Mouse (Mus musculus) stomach, embryonic 15.5 days (tissue): ENCODE data around the gene Mrps15. TPM values are rescaled to one million over a fixed set of nuclear protein-coding genes. Genes with fewer than 3 reads are reported as not detected.
"Not testable (repeated sequence)": the region's sequence is repeated elsewhere in the genome, so short reads cannot be mapped to it uniquely, and the experiment has no call there.

Experiments
- ATAC-seq: fragments of 200-750 bp; cut with Nextera tagmentation; 2 replicates; pipeline ENCODE4 v1.8.0; 2017; ENCODE audit warnings: low read depth, moderate number of reproducible peaks, moderate TSS enrichment; ENCODE audit not compliant: insufficient read depth, low FRiP score
- H3K27ac ChIP-seq: fragments of 300-500 bp; sonication (generic); 2 replicates; pipeline ENCODE4 v1.5.1; 2015; ENCODE audit warnings: mild to moderate bottlenecking, inconsistent platforms
- H3K27me3 ChIP-seq: fragments of 300-500 bp; sonication (generic); replicated peaks from 2 replicates; pipeline ENCODE4 v1.6.1; 2015; ENCODE audit warnings: inconsistent platforms
- H3K36me3 ChIP-seq: fragments of 300-500 bp; sonication (generic); 2 replicates; pipeline ENCODE4 v1.6.1; 2015; ENCODE audit warnings: inconsistent platforms
- H3K4me1 ChIP-seq: fragments of 300-500 bp; sonication (generic); 2 replicates; pipeline ENCODE4 v1.6.1; 2015; ENCODE audit warnings: inconsistent platforms
- H3K4me2 ChIP-seq: fragments of 300-500 bp; sonication (generic); 2 replicates; pipeline ENCODE4 v1.6.1; 2015; ENCODE audit warnings: mild to moderate bottlenecking, inconsistent platforms
- H3K4me3 ChIP-seq: fragments of 300-500 bp; sonication (generic); replicated peaks from 2 replicates; pipeline ENCODE4 v1.5.1; 2015; ENCODE audit warnings: inconsistent platforms
- H3K9ac ChIP-seq: fragments of 300-500 bp; sonication (generic); 2 replicates; pipeline ENCODE4 v1.6.1; 2015; ENCODE audit warnings: inconsistent platforms
- H3K9me3 ChIP-seq: fragments of 300-500 bp; sonication (generic); 2 replicates; pipeline ENCODE4 v1.6.1; 2016; ENCODE audit warnings: inconsistent platforms
- WGBS: fragments of 180-500 bp; shearing (Covaris S2); methylation state at CpG from one replicate; pipeline ENCODE4 v1.1.7; 2015; 5-methylcytosine and 5-hydroxymethylcytosine counted together
- polyA plus RNA-seq: library from polyadenylated mRNA; unstranded; fragments of >200 nt; fragmentation: Nextera tagmentation; extraction: Ambion mirVana; gene quantifications from 2 replicates; pipeline ENCODE4 v1.2.1, GENCODE M21; 2015

Gene Mrps15
- polyA plus RNA-seq, 1 experiment from 2014 or later: 141 TPM

DNA sequence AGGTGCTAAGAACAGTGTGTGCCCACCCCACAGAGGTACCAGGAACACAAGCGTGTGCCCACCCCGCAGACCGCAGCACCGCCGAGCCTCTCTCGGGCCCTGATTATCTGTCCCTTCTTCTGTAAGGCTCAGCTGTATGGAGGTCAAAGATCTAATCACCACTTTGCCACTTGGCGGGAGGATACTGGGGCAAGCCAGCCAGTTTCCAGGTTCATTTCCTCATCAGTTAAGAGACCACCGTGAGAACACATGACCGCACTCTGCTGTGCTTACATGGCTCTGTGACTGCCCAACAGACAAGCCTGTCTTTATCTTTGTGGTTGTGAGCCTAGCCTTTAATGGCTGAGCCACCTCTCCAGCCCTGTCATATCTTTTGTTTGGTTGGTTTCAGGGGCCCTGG is 36.3 kb downstream of the Mrps15 start:
- 0 out of 2 replicates have a peak, but pooled peaks have one; percentile 12 for ATAC-seq

GRCm38 (mm10) chr4:126084382-126084781 is 37.7 kb downstream of the Mrps15 start:
- no peak overlapping the region for H3K9ac ChIP-seq
- H3K27ac ChIP-seq: no peak overlapping the region
- no peaks in the 10 kb centered on the region for H3K9me3 ChIP-seq
- no peak overlapping the region for H3K4me2 ChIP-seq
- WGBS: 69% methylated on average over 8 of the region's 8 CpGs
- no peaks in the 10 kb centered on the region for H3K36me3 ChIP-seq
- 0 out of 2 replicates have a peak, but pooled peaks cover 3% of the 10 kb centered on the region for H3K4me1 ChIP-seq
- ATAC-seq: no peak
- no peaks in the 10 kb centered on the region for H3K27me3 ChIP-seq
- H3K4me3 ChIP-seq: no peak overlapping the region

More for the DNA sequence above, 36.3 kb downstream of the Mrps15 start:
- Histone ChIP-seq H3K27me3 (no peaks in the 10 kb centered on the region), H3K9me3 (no peaks in the 10 kb centered on the region), H3K9ac (no peak overlapping the region), H3K36me3 (no peaks in the 10 kb centered on the region), H3K4me2 (no peak overlapping the region), H3K27ac (no peak overlapping the region), H3K4me1 (0 out of 2 replicates have a peak, but pooled peaks cover 3% of the 10 kb centered on the region), H3K4me3 (no peak overlapping the region)
- WGBS: 79% methylated on average over 9 of the region's 9 CpGs

DNA sequence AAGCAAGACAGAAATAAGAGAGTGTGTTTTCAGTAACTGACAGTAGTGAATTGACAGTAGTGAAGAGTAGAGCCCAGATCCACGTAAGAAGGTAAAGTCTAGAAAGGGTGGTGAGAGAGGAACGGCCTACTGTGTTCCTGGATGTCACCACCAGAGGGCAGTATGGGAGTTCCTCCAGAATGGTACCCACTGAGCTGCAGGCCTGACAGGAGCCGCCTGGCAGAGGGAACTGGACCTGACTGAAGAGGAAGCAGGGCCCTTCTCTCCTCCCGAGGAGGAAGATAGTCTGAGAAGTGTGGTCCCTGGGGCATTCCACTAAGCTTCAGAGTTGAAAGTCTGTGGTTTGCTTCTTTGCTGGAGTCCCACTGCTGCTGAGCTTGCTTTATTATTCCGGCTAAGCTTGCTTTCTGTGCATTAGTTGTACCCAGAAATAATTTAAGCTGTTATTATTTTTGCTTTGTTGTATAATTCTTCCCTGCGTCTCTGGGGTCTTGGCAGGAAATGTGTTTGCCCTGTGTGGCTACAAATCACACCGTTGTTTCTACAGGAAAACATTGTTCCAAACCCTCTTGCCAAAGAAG is 39.4 kb downstream of the Mrps15 start:
- 0 out of 2 replicates have a peak, but pooled peaks cover 3% of the 10 kb centered on the region for H3K4me1 ChIP-seq
- H3K27me3 ChIP-seq: no peaks in the 10 kb centered on the region
- no peak overlapping the region for H3K4me2 ChIP-seq
- no peaks in the 10 kb centered on the region for H3K36me3 ChIP-seq
- H3K9me3 ChIP-seq: no peaks in the 10 kb centered on the region
- H3K4me3 ChIP-seq: no peak overlapping the region
- H3K27ac ChIP-seq: peak overlapping the region; percentile 44; the same call in 1 of the 2 replicates
- ATAC-seq: peak; percentile 78
- H3K9ac ChIP-seq: no peak overlapping the region
- 29% methylated on average over 7 of the region's 7 CpGs for WGBS

GRCm38 (mm10) chr4:126090101-126090847 is 43.5 kb downstream of the Mrps15 start:
- no peaks in the 10 kb centered on the region for H3K27me3 ChIP-seq
- H3K4me2 ChIP-seq: no peak overlapping the region
- ATAC-seq: peak; percentile 54
- H3K9me3 ChIP-seq: no peaks in the 10 kb centered on the region
- H3K9ac ChIP-seq: no peak overlapping the region
- no peak overlapping the region for H3K4me3 ChIP-seq
- 64% methylated on average over 7 of the region's 7 CpGs for WGBS
- H3K4me1 ChIP-seq: 0 out of 2 replicates have a peak, but pooled peaks cover 3% of the 10 kb centered on the region
- H3K36me3 ChIP-seq: no peaks in the 10 kb centered on the region
- H3K27ac ChIP-seq: 0 out of 2 replicates have a peak overlapping the region, but pooled peaks have one; percentile 19

GRCm38 (mm10) chr4:126090848-126091124 is 44.1 kb downstream of the Mrps15 start:
- Histone ChIP-seq H3K27ac (no peak overlapping the region), H3K4me1 (0 out of 2 replicates have a peak, but pooled peaks cover 3% of the 10 kb centered on the region), H3K9me3 (no peaks in the 10 kb centered on the region), H3K4me3 (no peak overlapping the region), H3K9ac (no peak overlapping the region), H3K36me3 (no peaks in the 10 kb centered on the region), H3K4me2 (no peak overlapping the region), H3K27me3 (no peaks in the 10 kb centered on the region)
- 60% methylated on average over 4 of the region's 4 CpGs for WGBS
- ATAC-seq: no peak

DNA sequence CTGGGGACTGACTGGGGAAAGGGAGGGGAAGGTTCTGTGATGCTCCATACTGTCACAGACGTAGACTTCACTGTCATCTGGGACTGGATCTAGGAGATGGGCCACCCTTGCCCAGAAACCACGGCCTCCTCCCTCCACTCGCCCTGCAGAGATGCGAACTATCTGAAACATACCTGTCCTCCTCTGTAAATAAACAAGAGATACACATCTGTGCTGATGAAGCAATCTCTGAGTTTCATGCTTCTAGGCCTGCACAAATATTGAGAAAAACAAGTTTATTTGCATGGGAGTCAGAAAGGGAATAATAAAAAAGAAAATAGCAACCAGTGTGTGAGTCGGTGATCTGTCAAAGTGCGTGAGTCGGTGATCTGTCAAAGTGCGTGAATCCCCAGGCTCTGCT is 45.1 kb downstream of the Mrps15 start:
- Histone ChIP-seq H3K4me1 (0 out of 2 replicates have a peak, but pooled peaks cover 1% of the 10 kb centered on the region), H3K4me2 (no peak overlapping the region), H3K27me3 (no peaks in the 10 kb centered on the region), H3K36me3 (no peaks in the 10 kb centered on the region), H3K9me3 (no peaks in the 10 kb centered on the region), H3K27ac (no peak overlapping the region), H3K4me3 (no peak overlapping the region), H3K9ac (no peak overlapping the region)
- 75% methylated on average over 8 of the region's 8 CpGs for WGBS
- ATAC-seq: no peak

GRCm38 (mm10) chr4:126095622-126096430 is 49.1 kb downstream of the Mrps15 start:
- Histone ChIP-seq H3K4me1 (peaks cover 13% of the 10 kb centered on the region; the same call in 1 of the 2 replicates), H3K4me2 (peak overlapping the region; percentile 66; the same call in 1 of the 2 replicates), H3K4me3 (peak overlapping the region; percentile 76)
- 52% methylated on average over 14 of the region's 14 CpGs for WGBS
- ATAC-seq, H3K27me3 ChIP-seq, H3K9me3 ChIP-seq, H3K9ac ChIP-seq, H3K27ac ChIP-seq, H3K36me3 ChIP-seq: not testable (repeated sequence)

GRCm38 (mm10) chr4:126096464-126097111 is 49.9 kb downstream of the Mrps15 start, which contains the start of gene Lsm10:
Lsm10 (plus strand) TSS chr4:126096623.
- Histone ChIP-seq H3K9ac (peak within 1 kb of the TSS; percentile 56; the same call in 1 of the 2 replicates), H3K4me3 (peak within 1 kb of the TSS; percentile 76), H3K9me3 (no peaks in the 10 kb centered on the region), H3K27me3 (no peaks in the 10 kb centered on the region), H3K4me1 (peaks cover 13% of the 10 kb centered on the region; the same call in 1 of the 2 replicates), H3K4me2 (peak within 1 kb of the TSS; percentile 66), H3K27ac (peak within 1 kb of the TSS; percentile 77), H3K36me3 (no peaks in the 10 kb centered on the region)
- WGBS: 2% methylated on average over 37 of the region's 37 CpGs
- ATAC-seq: peak; percentile 99

DNA sequence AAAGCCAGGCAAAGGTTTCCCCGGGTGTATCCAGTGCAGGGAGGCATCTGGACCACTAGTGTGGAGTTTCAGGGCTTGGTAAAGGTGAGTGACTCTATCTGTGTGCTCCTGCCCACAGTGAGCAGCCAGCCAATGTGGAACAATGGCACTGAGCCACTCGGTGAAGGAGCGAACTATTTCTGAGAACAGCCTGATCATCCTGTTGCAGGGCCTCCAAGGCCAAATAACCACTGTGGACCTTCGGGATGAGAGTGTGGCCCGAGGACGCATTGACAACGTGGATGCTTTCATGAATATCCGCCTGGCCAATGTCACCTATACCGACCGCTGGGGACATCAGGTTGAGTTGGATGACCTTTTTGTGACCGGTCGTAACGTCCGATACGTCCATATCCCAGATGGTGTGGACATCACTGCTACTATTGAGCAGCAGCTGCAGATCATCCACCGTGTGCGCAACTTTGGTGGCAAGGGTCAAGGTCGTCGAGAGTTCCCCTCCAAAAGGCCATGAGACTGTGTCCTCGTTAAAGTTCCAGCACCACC is 51.1 kb downstream of the Mrps15 start:
- no peaks in the 10 kb centered on the region for H3K9me3 ChIP-seq
- 91% methylated on average over 20 of the region's 20 CpGs for WGBS
- H3K4me1 ChIP-seq: peaks cover 18% of the 10 kb centered on the region
- H3K4me3 ChIP-seq: no peak overlapping the region
- H3K36me3 ChIP-seq: no peaks in the 10 kb centered on the region
- H3K27me3 ChIP-seq: no peaks in the 10 kb centered on the region
- no peak overlapping the region for H3K9ac ChIP-seq
- no peak for ATAC-seq
- no peak overlapping the region for H3K4me2 ChIP-seq
- no peak overlapping the region for H3K27ac ChIP-seq

DNA sequence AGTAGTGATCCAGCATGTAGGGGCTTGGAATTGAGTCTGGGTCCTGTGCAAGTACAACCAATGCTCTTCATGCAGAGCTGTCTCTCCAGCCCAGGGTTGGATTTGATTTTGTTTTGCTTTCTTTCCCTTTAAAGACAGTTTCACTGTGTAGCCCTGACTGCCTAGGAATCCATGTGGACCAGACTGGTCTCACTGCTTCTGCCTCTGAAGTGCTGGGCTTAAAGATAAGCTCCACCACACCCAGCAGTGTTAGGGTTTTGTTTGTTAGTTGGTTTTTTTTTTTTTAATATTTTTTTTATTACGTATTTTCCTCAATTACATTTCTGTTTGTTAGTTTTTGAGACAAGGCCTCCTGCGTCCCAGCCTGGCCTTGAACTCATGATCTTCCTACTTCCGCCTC is 52.6 kb downstream of the Mrps15 start:
- WGBS: 83% methylated on average over 3 of the region's 3 CpGs
- Histone ChIP-seq H3K27me3 (no peaks in the 10 kb centered on the region), H3K36me3 (no peaks in the 10 kb centered on the region), H3K4me1 (peaks cover 23% of the 10 kb centered on the region), H3K9me3 (no peaks in the 10 kb centered on the region), H3K4me3 (no peak overlapping the region), H3K4me2 (no peak overlapping the region), H3K27ac (peak overlapping the region; percentile 41; the same call in 1 of the 2 replicates), H3K9ac (no peak overlapping the region)
- ATAC-seq: no peak

DNA sequence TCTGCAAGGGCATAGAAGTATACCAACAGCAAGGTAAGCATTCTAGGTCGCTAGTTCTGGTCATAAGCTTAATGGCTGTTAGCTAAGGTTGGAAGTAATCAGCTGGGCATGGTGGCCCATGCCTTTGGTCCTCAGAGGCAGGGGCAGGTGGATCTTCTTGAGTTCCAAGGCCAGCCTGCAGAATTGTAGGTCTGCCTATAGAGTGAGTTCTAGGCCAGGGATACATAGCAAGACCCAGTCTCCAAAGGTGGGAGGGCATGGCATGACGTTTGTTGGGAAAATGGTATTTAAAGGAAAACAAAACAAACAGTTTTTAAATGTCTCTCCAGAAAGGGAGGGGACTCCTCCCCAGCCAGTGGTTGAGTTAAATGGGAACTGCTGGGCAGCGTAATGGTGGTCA is 54.0 kb downstream of the Mrps15 start:
- Histone ChIP-seq H3K9me3 (no peaks in the 10 kb centered on the region), H3K27ac (no peak overlapping the region), H3K27me3 (no peaks in the 10 kb centered on the region), H3K4me2 (no peak overlapping the region), H3K36me3 (no peaks in the 10 kb centered on the region), H3K4me1 (peaks cover 34% of the 10 kb centered on the region), H3K4me3 (no peak overlapping the region), H3K9ac (no peak overlapping the region)
- 82% methylated on average over 3 of the region's 3 CpGs for WGBS
- ATAC-seq: no peak
